Mouse (Mus musculus): ENCODE data around the gene Stx1a. TPM values are rescaled to one million over a fixed set of nuclear protein-coding genes. Genes with fewer than 3 reads are reported as not detected.

Stx1a gene
- polyA plus RNA-seq, 1 experiment from 2014 or later: 6.0 TPM

GRCm38 (mm10) chr5:135032581-135032980 is 9.3 kb downstream of the Stx1a start:
- H3K4me1 ChIP-seq (ENCODE audit: control insufficient read depth, insufficient read depth, low read length): peaks cover 13% of the 10 kb centered on the region
- H3K9ac ChIP-seq (ENCODE audit: low read length): no peak overlapping the region
- WGBS: 89% methylated on average over 5 of the region's 5 CpGs
- no peaks in the 10 kb centered on the region; the same call in 1 of the 2 replicates for H3K36me3 ChIP-seq (ENCODE audit: control insufficient read depth, insufficient read depth)
- no peak for ATAC-seq (replicated peaks; ENCODE audit: extremely low read depth, insufficient read depth, low FRiP score)
- no peaks in the 10 kb centered on the region for H3K9me3 ChIP-seq (replicated peaks; ENCODE audit: control insufficient read depth, low read length)
- no peak overlapping the region for H3K4me2 ChIP-seq (ENCODE audit: low read depth, low read length)
- no peak overlapping the region for H3K27ac ChIP-seq (ENCODE audit: low read length)
- no peaks in the 10 kb centered on the region for H3K27me3 ChIP-seq (ENCODE audit: control insufficient read depth, insufficient read depth, low read length)
- no peak overlapping the region for H3K4me3 ChIP-seq (ENCODE audit: low read length)

GRCm38 (mm10) chr5:135034593-135034992 is 11.3 kb downstream of the Stx1a start:
- no peak for ATAC-seq (replicated peaks; ENCODE audit: extremely low read depth, insufficient read depth, low FRiP score)
- Histone ChIP-seq H3K27ac (ENCODE audit: low read length) (no peak overlapping the region), H3K4me2 (ENCODE audit: low read depth, low read length) (no peak overlapping the region), H3K9me3 (replicated peaks; ENCODE audit: control insufficient read depth, low read length) (no peaks in the 10 kb centered on the region), H3K36me3 (ENCODE audit: control insufficient read depth, insufficient read depth) (peaks cover 2% of the 10 kb centered on the region; the same call in 1 of the 2 replicates), H3K27me3 (ENCODE audit: control insufficient read depth, insufficient read depth, low read length) (no peaks in the 10 kb centered on the region), H3K9ac (ENCODE audit: low read length) (no peak overlapping the region), H3K4me1 (ENCODE audit: control insufficient read depth, insufficient read depth, low read length) (no peaks in the 10 kb centered on the region; the same call in 1 of the 2 replicates), H3K4me3 (ENCODE audit: low read length) (no peak overlapping the region)
- 96% methylated on average over 2 of the region's 2 CpGs for WGBS

- Histone ChIP-seq H3K4me2 (ENCODE audit: low read depth, low read length) (no peak overlapping the region), H3K27ac (ENCODE audit: low read length) (no peak overlapping the region), H3K27me3 (ENCODE audit: control insufficient read depth, insufficient read depth, low read length) (no peaks in the 10 kb centered on the region), H3K4me1 (ENCODE audit: control insufficient read depth, insufficient read depth, low read length) (no peaks in the 10 kb centered on the region), H3K9me3 (replicated peaks; ENCODE audit: control insufficient read depth, low read length) (no peaks in the 10 kb centered on the region), H3K9ac (ENCODE audit: low read length) (no peak overlapping the region), H3K36me3 (ENCODE audit: control insufficient read depth, insufficient read depth) (peaks cover 2% of the 10 kb centered on the region; the same call in 1 of the 2 replicates), H3K4me3 (ENCODE audit: low read length) (no peak overlapping the region)
- WGBS: 59% methylated on average over 18 of the region's 18 CpGs
- no peak for ATAC-seq (replicated peaks; ENCODE audit: extremely low read depth, insufficient read depth, low FRiP score)
Measured at GRCm38 (mm10) chr5:135035608-135036359, 12.5 kb downstream of the Stx1a start.

- H3K4me1 ChIP-seq (ENCODE audit: control insufficient read depth, insufficient read depth, low read length): no peaks in the 10 kb centered on the region
- no peak overlapping the region for H3K4me2 ChIP-seq (ENCODE audit: low read depth, low read length)
- no peaks in the 10 kb centered on the region for H3K9me3 ChIP-seq (replicated peaks; ENCODE audit: control insufficient read depth, low read length)
- no peak overlapping the region for H3K27ac ChIP-seq (ENCODE audit: low read length)
- no peaks in the 10 kb centered on the region for H3K27me3 ChIP-seq (ENCODE audit: control insufficient read depth, insufficient read depth, low read length)
- H3K4me3 ChIP-seq (ENCODE audit: low read length): no peak overlapping the region
- 68% methylated on average over 3 of the region's 3 CpGs for WGBS
- H3K9ac ChIP-seq (ENCODE audit: low read length): no peak overlapping the region
- ATAC-seq (replicated peaks; ENCODE audit: extremely low read depth, insufficient read depth, low FRiP score): no peak
- peaks cover 2% of the 10 kb centered on the region; the same call in 1 of the 2 replicates for H3K36me3 ChIP-seq (ENCODE audit: control insufficient read depth, insufficient read depth)
Measured at GRCm38 (mm10) chr5:135037946-135038345, 14.7 kb downstream of the Stx1a start.

- no peak overlapping the region for H3K27ac ChIP-seq (ENCODE audit: low read length)
- no peaks in the 10 kb centered on the region for H3K27me3 ChIP-seq (ENCODE audit: control insufficient read depth, insufficient read depth, low read length)
- no peak for ATAC-seq (replicated peaks; ENCODE audit: extremely low read depth, insufficient read depth, low FRiP score)
- no peaks in the 10 kb centered on the region for H3K9me3 ChIP-seq (replicated peaks; ENCODE audit: control insufficient read depth, low read length)
- H3K9ac ChIP-seq (ENCODE audit: low read length): no peak overlapping the region
- no peak overlapping the region for H3K4me2 ChIP-seq (ENCODE audit: low read depth, low read length)
- H3K36me3 ChIP-seq (ENCODE audit: control insufficient read depth, insufficient read depth): peaks cover 4% of the 10 kb centered on the region
- no peak overlapping the region for H3K4me3 ChIP-seq (ENCODE audit: low read length)
- no peaks in the 10 kb centered on the region for H3K4me1 ChIP-seq (ENCODE audit: control insufficient read depth, insufficient read depth, low read length)
- WGBS: 78% methylated on average over 9 of the region's 9 CpGs
Measured at GRCm38 (mm10) chr5:135039541-135039940, 16.3 kb downstream of the Stx1a start.

- Histone ChIP-seq H3K27ac (ENCODE audit: low read length) (no peak overlapping the region), H3K4me2 (ENCODE audit: low read depth, low read length) (no peak overlapping the region), H3K27me3 (ENCODE audit: control insufficient read depth, insufficient read depth, low read length) (no peaks in the 10 kb centered on the region), H3K4me1 (ENCODE audit: control insufficient read depth, insufficient read depth, low read length) (no peaks in the 10 kb centered on the region), H3K36me3 (ENCODE audit: control insufficient read depth, insufficient read depth) (peaks cover 10% of the 10 kb centered on the region), H3K9ac (ENCODE audit: low read length) (no peak overlapping the region), H3K9me3 (replicated peaks; ENCODE audit: control insufficient read depth, low read length) (no peaks in the 10 kb centered on the region), H3K4me3 (ENCODE audit: low read length) (no peak overlapping the region)
- ATAC-seq (replicated peaks; ENCODE audit: extremely low read depth, insufficient read depth, low FRiP score): no peak; the same call in 1 of the 2 replicates
- 37% methylated on average over 6 of the region's 6 CpGs for WGBS
Measured at GRCm38 (mm10) chr5:135040059-135040458, 16.8 kb downstream of the Stx1a start.

GRCm38 (mm10) chr5:135040777-135041176 is 17.5 kb downstream of the Stx1a start:
- Histone ChIP-seq H3K27ac (ENCODE audit: low read length) (no peak overlapping the region), H3K9ac (ENCODE audit: low read length) (no peak overlapping the region), H3K4me3 (ENCODE audit: low read length) (no peak overlapping the region), H3K27me3 (ENCODE audit: control insufficient read depth, insufficient read depth, low read length) (no peaks in the 10 kb centered on the region), H3K4me1 (ENCODE audit: control insufficient read depth, insufficient read depth, low read length) (no peaks in the 10 kb centered on the region), H3K4me2 (ENCODE audit: low read depth, low read length) (no peak overlapping the region), H3K36me3 (ENCODE audit: control insufficient read depth, insufficient read depth) (peaks cover 16% of the 10 kb centered on the region), H3K9me3 (replicated peaks; ENCODE audit: control insufficient read depth, low read length) (no peaks in the 10 kb centered on the region)
- 36% methylated on average over 11 of the region's 11 CpGs for WGBS
- no peak for ATAC-seq (replicated peaks; ENCODE audit: extremely low read depth, insufficient read depth, low FRiP score)

GRCm38 (mm10) chr5:135042105-135042788 is 19.0 kb downstream of the Stx1a start:
- ATAC-seq (replicated peaks; ENCODE audit: extremely low read depth, insufficient read depth, low FRiP score): no peak
- peaks cover 16% of the 10 kb centered on the region for H3K36me3 ChIP-seq (ENCODE audit: control insufficient read depth, insufficient read depth)
- H3K4me1 ChIP-seq (ENCODE audit: control insufficient read depth, insufficient read depth, low read length): no peaks in the 10 kb centered on the region
- H3K27me3 ChIP-seq (ENCODE audit: control insufficient read depth, insufficient read depth, low read length): no peaks in the 10 kb centered on the region
- H3K9me3 ChIP-seq (replicated peaks; ENCODE audit: control insufficient read depth, low read length): no peaks in the 10 kb centered on the region
- no peak overlapping the region for H3K4me2 ChIP-seq (ENCODE audit: low read depth, low read length)
- no peak overlapping the region for H3K9ac ChIP-seq (ENCODE audit: low read length)
- WGBS: 55% methylated on average over 21 of the region's 21 CpGs
- no peak overlapping the region for H3K4me3 ChIP-seq (ENCODE audit: low read length)
- no peak overlapping the region for H3K27ac ChIP-seq (ENCODE audit: low read length)

- no peaks in the 10 kb centered on the region for H3K4me1 ChIP-seq (ENCODE audit: control insufficient read depth, insufficient read depth, low read length)
- no peak overlapping the region for H3K27ac ChIP-seq (ENCODE audit: low read length)
- H3K36me3 ChIP-seq (ENCODE audit: control insufficient read depth, insufficient read depth): peaks cover 17% of the 10 kb centered on the region
- no peak overlapping the region for H3K4me2 ChIP-seq (ENCODE audit: low read depth, low read length)
- 86% methylated on average over 3 of the region's 3 CpGs for WGBS
- H3K4me3 ChIP-seq (ENCODE audit: low read length): no peak overlapping the region
- no peaks in the 10 kb centered on the region for H3K27me3 ChIP-seq (ENCODE audit: control insufficient read depth, insufficient read depth, low read length)
- ATAC-seq (replicated peaks; ENCODE audit: extremely low read depth, insufficient read depth, low FRiP score): no peak
- no peaks in the 10 kb centered on the region for H3K9me3 ChIP-seq (replicated peaks; ENCODE audit: control insufficient read depth, low read length)
- no peak overlapping the region for H3K9ac ChIP-seq (ENCODE audit: low read length)
Measured at GRCm38 (mm10) chr5:135044575-135044974, 21.3 kb downstream of the Stx1a start.
